Mouse (Mus musculus) liver, embryonic 15.5 days (tissue): ENCODE measurements around the gene Tnk1. TPM values are rescaled to one million over a fixed set of nuclear protein-coding genes. Genes with fewer than 3 reads are reported as not detected.

ENCODE experiments used
- ATAC-seq: fragments of 200-750 bp; cut with Nextera tagmentation; 2 replicates; pipeline ENCODE4 v1.8.0; 2017; ENCODE audit warnings: moderate number of reproducible peaks, mild to moderate bottlenecking, moderate library complexity; ENCODE audit not compliant: insufficient read depth
- H3K27ac ChIP-seq: fragments of 300-500 bp; sonication (generic); replicated peaks from 2 replicates; pipeline ENCODE4 v1.5.1; 2015; ENCODE audit warnings: mild to moderate bottlenecking, inconsistent platforms
- H3K27me3 ChIP-seq: fragments of 300-500 bp; sonication (generic); 2 replicates; pipeline ENCODE4 v1.6.1; 2015; ENCODE audit warnings: mild to moderate bottlenecking, inconsistent platforms
- H3K36me3 ChIP-seq: fragments of 300-500 bp; sonication (generic); replicated peaks from 2 replicates; pipeline ENCODE4 v1.6.1; 2015; ENCODE audit warnings: moderate library complexity, mild to moderate bottlenecking, inconsistent platforms
- H3K4me1 ChIP-seq: fragments of 300-500 bp; sonication (generic); replicated peaks from 2 replicates; pipeline ENCODE4 v1.6.1; 2015; ENCODE audit warnings: inconsistent platforms
- H3K4me2 ChIP-seq: fragments of 300-500 bp; sonication (generic); 2 replicates; pipeline ENCODE4 v1.6.1; 2015; ENCODE audit warnings: moderate library complexity, mild to moderate bottlenecking, inconsistent platforms
- H3K4me3 ChIP-seq: fragments of 300-500 bp; sonication (generic); replicated peaks from 2 replicates; pipeline ENCODE4 v1.5.1; 2015; ENCODE audit warnings: mild to moderate bottlenecking, inconsistent platforms
- H3K9ac ChIP-seq: fragments of 300-500 bp; sonication (generic); 2 replicates; pipeline ENCODE4 v1.6.1; 2015; ENCODE audit warnings: moderate library complexity, mild to moderate bottlenecking, inconsistent platforms
- H3K9me3 ChIP-seq: fragments of 300-500 bp; sonication (generic); replicated peaks from 2 replicates; pipeline ENCODE4 v1.6.1; 2016; ENCODE audit warnings: inconsistent platforms
- WGBS: fragments of 180-500 bp; shearing (Covaris S2); methylation state at CpG from one replicate; pipeline ENCODE4 v1.1.7; 2015; ENCODE audit warnings: mixed read lengths; ENCODE audit not compliant: insufficient replicate concordance; 5-methylcytosine and 5-hydroxymethylcytosine counted together
- polyA plus RNA-seq: library from polyadenylated mRNA; unstranded; fragments of >200 nt; fragmentation: Nextera tagmentation; extraction: Ambion mirVana; gene quantifications from 2 replicates; pipeline ENCODE4 v1.2.1, GENCODE M21; 2015

The Tnk1 gene
- polyA plus RNA-seq, 1 experiment from 2014 or later: 0.60 TPM

- Histone ChIP-seq H3K27ac (peak overlapping the region; percentile 97), H3K27me3 (peaks cover 25% of the 10 kb centered on the region), H3K9ac (peak overlapping the region; percentile 54), H3K9me3 (no peaks in the 10 kb centered on the region), H3K4me2 (peak overlapping the region; percentile 61), H3K36me3 (peaks cover 27% of the 10 kb centered on the region), H3K4me1 (peaks cover 66% of the 10 kb centered on the region), H3K4me3 (peak overlapping the region; percentile 29; the same call in 1 of the 2 replicates)
- peak; percentile 18 for ATAC-seq
- 33% methylated on average over 16 of the region's 16 CpGs for WGBS
Observed at GRCm38 (mm10) chr11:69855347-69855746, 3.2 kb downstream of the Tnk1 start.

GRCm38 (mm10) chr11:69854680-69855079 lies 3.9 kb downstream of the Tnk1 start:
- 61% methylated on average over 10 of the region's 10 CpGs for WGBS
- Histone ChIP-seq H3K36me3 (peaks cover 33% of the 10 kb centered on the region), H3K4me2 (peak overlapping the region; percentile 61), H3K27ac (peak overlapping the region; percentile 97), H3K4me1 (peaks cover 73% of the 10 kb centered on the region), H3K9ac (peak overlapping the region; percentile 54), H3K4me3 (peak overlapping the region; percentile 29), H3K27me3 (peaks cover 22% of the 10 kb centered on the region), H3K9me3 (no peaks in the 10 kb centered on the region)
- no peak for ATAC-seq

- 14% methylated on average over 7 of the region's 7 CpGs for WGBS
- no peaks in the 10 kb centered on the region for H3K9me3 ChIP-seq
- peaks cover 40% of the 10 kb centered on the region for H3K36me3 ChIP-seq
- ATAC-seq: peak; percentile 94
- peak overlapping the region; percentile 97 for H3K27ac ChIP-seq
- H3K27me3 ChIP-seq: peaks cover 15% of the 10 kb centered on the region
- peaks cover 80% of the 10 kb centered on the region for H3K4me1 ChIP-seq
- H3K4me2 ChIP-seq: peak overlapping the region; percentile 65
- H3K4me3 ChIP-seq: peak overlapping the region; percentile 34
- H3K9ac ChIP-seq: peak overlapping the region; percentile 54
Observed at GRCm38 (mm10) chr11:69853994-69854393, 4.5 kb downstream of the Tnk1 start.

- peak overlapping the region; percentile 97 for H3K27ac ChIP-seq
- no peak for ATAC-seq
- WGBS: 38% methylated on average over 8 of the region's 8 CpGs
- H3K4me2 ChIP-seq: peak overlapping the region; percentile 11
- no peaks in the 10 kb centered on the region for H3K27me3 ChIP-seq
- H3K9ac ChIP-seq: no peak overlapping the region
- no peak overlapping the region for H3K4me3 ChIP-seq
- no peaks in the 10 kb centered on the region for H3K9me3 ChIP-seq
- H3K4me1 ChIP-seq: peaks cover 97% of the 10 kb centered on the region
- peaks cover 55% of the 10 kb centered on the region for H3K36me3 ChIP-seq
Observed at GRCm38 (mm10) chr11:69850754-69851153, 7.8 kb downstream of the Tnk1 start.

GRCm38 (mm10) chr11:69849884-69850283 lies 8.6 kb downstream of the Tnk1 start:
- H3K9ac ChIP-seq: no peak overlapping the region
- peak overlapping the region; percentile 97 for H3K27ac ChIP-seq
- ATAC-seq: no peak

GRCm38 (mm10) chr11:69849128-69849527 lies 9.4 kb downstream of the Tnk1 start:
- H3K36me3 ChIP-seq: peaks cover 55% of the 10 kb centered on the region
- peak overlapping the region; percentile 97 for H3K27ac ChIP-seq
- H3K4me1 ChIP-seq: peaks cover 90% of the 10 kb centered on the region

More at GRCm38 (mm10) chr11:69849884-69850283, 8.6 kb downstream of the Tnk1 start:
- 0 out of 2 replicates have a peak overlapping the region, but pooled peaks have one; percentile 11 for H3K4me2 ChIP-seq
- no peaks in the 10 kb centered on the region for H3K9me3 ChIP-seq
- peaks cover 96% of the 10 kb centered on the region for H3K4me1 ChIP-seq
- no peaks in the 10 kb centered on the region for H3K27me3 ChIP-seq
- WGBS: 80% methylated on average over 15 of the region's 15 CpGs
- H3K4me3 ChIP-seq: no peak overlapping the region
- peaks cover 55% of the 10 kb centered on the region for H3K36me3 ChIP-seq

GRCm38 (mm10) chr11:69848021-69848420 lies 10.5 kb downstream of the Tnk1 start:
- peak overlapping the region; percentile 94 for H3K4me2 ChIP-seq
- WGBS: 93% methylated on average over 6 of the region's 6 CpGs
- H3K27me3 ChIP-seq: no peaks in the 10 kb centered on the region
- H3K4me3 ChIP-seq: peak overlapping the region; percentile 79
- no peaks in the 10 kb centered on the region for H3K9me3 ChIP-seq
- H3K9ac ChIP-seq: peak overlapping the region; percentile 86; the same call in 1 of the 2 replicates
- peaks cover 88% of the 10 kb centered on the region for H3K4me1 ChIP-seq
- ATAC-seq: no peak
- peak overlapping the region; percentile 97 for H3K27ac ChIP-seq
- peaks cover 55% of the 10 kb centered on the region for H3K36me3 ChIP-seq

More at GRCm38 (mm10) chr11:69849128-69849527, 9.4 kb downstream of the Tnk1 start:
- 0 out of 2 replicates have a peak overlapping the region, but pooled peaks have one; percentile 94 for H3K4me2 ChIP-seq
- WGBS: 71% methylated on average over 9 of the region's 9 CpGs
- H3K4me3 ChIP-seq: no peak overlapping the region
- no peak overlapping the region for H3K9ac ChIP-seq
- H3K9me3 ChIP-seq: no peaks in the 10 kb centered on the region
- no peaks in the 10 kb centered on the region for H3K27me3 ChIP-seq
- no peak for ATAC-seq

GRCm38 (mm10) chr11:69846738-69847688 lies 11.5 kb downstream of the Tnk1 start:
- peak; percentile 60 for ATAC-seq
- Histone ChIP-seq H3K4me1 (peaks cover 83% of the 10 kb centered on the region), H3K4me3 (peak overlapping the region; percentile 79), H3K36me3 (peaks cover 45% of the 10 kb centered on the region), H3K4me2 (peak overlapping the region; percentile 94), H3K27me3 (no peaks in the 10 kb centered on the region), H3K9ac (peak overlapping the region; percentile 86), H3K9me3 (no peaks in the 10 kb centered on the region), H3K27ac (peak overlapping the region; percentile 97)
- WGBS: 11% methylated on average over 37 of the region's 37 CpGs

- H3K36me3 ChIP-seq: peaks cover 37% of the 10 kb centered on the region
- H3K4me3 ChIP-seq: peak within 1 kb of the TSS; percentile 79
- H3K27ac ChIP-seq: peak within 1 kb of the TSS; percentile 97
- peak within 1 kb of the TSS; percentile 86 for H3K9ac ChIP-seq
- H3K27me3 ChIP-seq: no peaks in the 10 kb centered on the region
- peaks cover 76% of the 10 kb centered on the region for H3K4me1 ChIP-seq
- H3K9me3 ChIP-seq: no peaks in the 10 kb centered on the region
- peak; percentile 85 for ATAC-seq
- peak within 1 kb of the TSS; percentile 94 for H3K4me2 ChIP-seq
- WGBS: under 1% methylated on average over 38 of the region's 38 CpGs
Observed at GRCm38 (mm10) chr11:69846198-69846680, 12.3 kb downstream of the Tnk1 start, which contains the start of gene Plscr3. Plscr3 (plus strand) TSS chr11:69846376.

GRCm38 (mm10) chr11:69838714-69839104 lies 19.8 kb downstream of the Tnk1 start:
- Histone ChIP-seq H3K9ac (peak overlapping the region; percentile 81), H3K36me3 (0 out of 2 replicates have a peak, but pooled peaks cover 4% of the 10 kb centered on the region), H3K27ac (peak overlapping the region; percentile 92), H3K4me2 (peak overlapping the region; percentile 95), H3K4me1 (peaks cover 70% of the 10 kb centered on the region), H3K4me3 (peak overlapping the region; percentile 78), H3K9me3 (no peaks in the 10 kb centered on the region), H3K27me3 (peaks cover 42% of the 10 kb centered on the region)
- ATAC-seq: peak; percentile 8
- WGBS: 2% methylated on average over 7 of the region's 7 CpGs
